Mouse (Mus musculus) brown adipose tissue, adult 24 weeks (tissue): ENCODE measurements around the gene Mrpl47. TPM values are rescaled to one million over a fixed set of nuclear protein-coding genes. Genes with fewer than 3 reads are reported as not detected.

Source experiments
- H3K27ac ChIP-seq: fragments of 200-500 bp; replicated peaks from 2 replicates; pipeline ENCODE4 v1.5.1; 2012; ENCODE audit warnings: low read depth, mild to moderate bottlenecking, low read length
- H3K4me1 ChIP-seq: fragments of 200-500 bp; 2 replicates; pipeline ENCODE4 v1.6.1; 2012; ENCODE audit warnings: low read length, mixed read lengths; ENCODE audit not compliant: control insufficient read depth, insufficient read depth, insufficient read length
- H3K4me3 ChIP-seq: fragments of 200-500 bp; 2 replicates; pipeline ENCODE4 v1.5.1; 2012; ENCODE audit warnings: low read depth, mild to moderate bottlenecking, low read length, moderate library complexity; ENCODE audit not compliant: insufficient read depth
- polyA plus RNA-seq: library from polyadenylated mRNA; stranded (reverse); fragments of >200 nt; gene quantifications from 2 replicates; pipeline ENCODE4 v1.2.4, GENCODE M21; 2012; ENCODE audit not compliant: missing spikeins, insufficient read depth, insufficient read length

The Mrpl47 gene
- polyA plus RNA-seq, 1 experiment, result 87.9 TPM

DNA sequence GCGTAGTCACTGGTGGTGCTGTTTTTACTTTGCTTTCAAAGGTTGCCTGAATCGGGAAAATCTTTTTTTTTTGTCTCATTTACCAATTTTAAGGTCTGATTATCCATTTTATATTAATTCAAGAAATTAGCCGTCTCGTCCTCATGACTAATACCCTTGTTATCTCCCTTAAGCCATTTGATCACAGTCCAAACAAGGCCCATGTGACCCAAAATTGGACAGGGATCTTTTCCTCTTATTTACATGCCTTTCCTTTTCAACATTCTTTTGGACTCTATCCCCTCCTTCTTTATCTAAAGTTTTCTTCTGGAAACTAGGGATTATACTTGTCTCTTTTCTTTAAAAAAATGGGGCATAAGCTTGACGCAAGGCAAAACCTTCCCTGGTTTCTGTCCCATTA is 45.6 kb downstream of the Mrpl47 start:
- Histone ChIP-seq H3K27ac (no peak overlapping the region), H3K4me3 (no peak overlapping the region), H3K4me1 (no peaks in the 10 kb centered on the region)

- H3K4me3 ChIP-seq, result no peak overlapping the region
- H3K4me1 ChIP-seq, result no peaks in the 10 kb centered on the region
- H3K27ac ChIP-seq, result no peak overlapping the region
These were observed 46.5 kb downstream of the Mrpl47 start for GRCm38 (mm10) chr3:32690901-32691300.

- Histone ChIP-seq H3K27ac (no peak overlapping the region), H3K4me3 (no peak overlapping the region), H3K4me1 (no peaks in the 10 kb centered on the region)
These were observed 47.4 kb downstream of the Mrpl47 start for GRCm38 (mm10) chr3:32690008-32690407.

- no peaks in the 10 kb centered on the region for H3K4me1 ChIP-seq
- H3K4me3 ChIP-seq, result no peak overlapping the region
- no peak overlapping the region for H3K27ac ChIP-seq
These were observed 47.8 kb downstream of the Mrpl47 start for GRCm38 (mm10) chr3:32689567-32689999.

DNA sequence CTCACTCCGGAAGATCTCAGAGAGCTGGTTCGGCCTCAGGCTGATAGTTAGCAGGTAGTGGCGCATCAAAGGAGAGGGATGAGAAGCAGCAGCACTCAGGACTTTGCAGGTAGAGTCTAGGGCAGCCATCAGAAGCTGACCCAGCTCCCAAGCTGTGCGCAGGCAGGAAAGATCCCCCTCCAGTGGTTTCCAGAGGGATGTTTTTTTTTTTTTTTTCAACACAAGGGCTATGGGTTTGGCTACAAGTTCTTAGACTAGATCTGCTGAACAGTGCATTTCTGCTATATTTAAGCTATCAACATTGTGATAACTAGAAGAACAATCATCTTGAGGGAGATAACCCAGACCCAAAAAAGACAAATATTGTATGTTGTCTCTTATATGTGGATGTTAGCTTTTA is 50.2 kb downstream of the Mrpl47 start:
- Histone ChIP-seq H3K27ac (no peak overlapping the region), H3K4me1 (no peaks in the 10 kb centered on the region), H3K4me3 (no peak overlapping the region)

DNA sequence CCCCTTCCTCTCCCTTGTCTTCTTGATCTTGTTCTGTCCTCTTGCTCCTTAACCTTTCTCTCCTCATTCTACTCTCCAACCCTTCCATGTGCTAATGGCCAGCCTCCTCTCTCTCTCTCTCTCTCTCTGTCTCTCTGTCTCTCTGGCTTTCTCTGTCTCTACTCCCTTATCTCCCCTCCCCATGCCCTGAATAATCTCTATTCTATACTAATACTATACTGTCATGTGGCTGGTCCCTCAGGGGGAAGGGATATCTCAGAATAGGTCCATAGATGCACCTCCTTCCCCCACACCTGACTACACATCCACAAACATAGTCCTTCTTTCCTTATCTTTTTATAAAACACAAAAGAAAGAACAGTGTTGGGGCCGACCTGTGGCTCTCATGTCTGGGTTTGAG is 50.9 kb downstream of the Mrpl47 start:
- no peak overlapping the region for H3K27ac ChIP-seq
- no peak overlapping the region for H3K4me3 ChIP-seq
- no peaks in the 10 kb centered on the region for H3K4me1 ChIP-seq

- Histone ChIP-seq H3K4me3 (no peak overlapping the region), H3K4me1 (no peaks in the 10 kb centered on the region), H3K27ac (peak overlapping the region; percentile 59; the same call in 1 of the 2 replicates)
These were observed 52.8 kb downstream of the Mrpl47 start for GRCm38 (mm10) chr3:32684631-32685030.

- no peak overlapping the region for H3K27ac ChIP-seq
- H3K4me3 ChIP-seq, result no peak overlapping the region
- H3K4me1 ChIP-seq, result no peaks in the 10 kb centered on the region
These were observed 54.4 kb downstream of the Mrpl47 start for GRCm38 (mm10) chr3:32682910-32683531.

GRCm38 (mm10) chr3:32676393-32676792 is 61.0 kb downstream of the Mrpl47 start:
- Histone ChIP-seq H3K4me1 (no peaks in the 10 kb centered on the region), H3K27ac (no peak overlapping the region)

More at GRCm38 (mm10) chr3:32676393-32676792, 61.0 kb downstream of the Mrpl47 start:
- no peak overlapping the region for H3K4me3 ChIP-seq

Other genes starting within 250 kb of the Mrpl47 start
- not detected in 2 replicates for gene Kcnmb3, start 245.4 kb downstream of the Mrpl47 start, polyA plus RNA-seq
- 26.8 and 28.5 TPM in 2 replicates for gene Zfp639, start 227.3 kb downstream of the Mrpl47 start, polyA plus RNA-seq
- 56.6 and 59.9 TPM in 2 replicates for gene Mfn1, start 208.1 kb downstream of the Mrpl47 start, polyA plus RNA-seq
- 5.4 and 6.8 TPM in 2 replicates for gene Gnb4, start 121.0 kb downstream of the Mrpl47 start, polyA plus RNA-seq
- gene Actl6a, start 31.3 kb downstream of the Mrpl47 start, polyA plus RNA-seq, result 23.6 and 35.8 TPM in 2 replicates
- gene Ndufb5, start 615 bp downstream of the Mrpl47 start, polyA plus RNA-seq, result 1,549 and 1,905 TPM in 2 replicates
- gene Usp13, start 79.9 kb upstream of the Mrpl47 start, polyA plus RNA-seq, result 0.59 and 2.1 TPM in 2 replicates